Mouse (Mus musculus) gastrocnemius, adult 18-20 months (tissue): ENCODE results near the gene Fam160a1. TPM values are rescaled to one million over a fixed set of nuclear protein-coding genes. Genes with fewer than 3 reads are reported as not detected.

ENCODE experiments used
- DNase-seq: peaks from one replicate; pipeline ENCODE4 v3.0.0; 2021; ENCODE audit warnings: low spot score
- total RNA-seq, 2 experiments: library from RNA; stranded (reverse); gene quantifications; 2 replicates each; pipeline ENCODE4 v1.2.3; 2021

Gene Fam160a1
- total RNA-seq, 2 experiments from 2014 or later: 50.7 to 54.3 TPM

DNA sequence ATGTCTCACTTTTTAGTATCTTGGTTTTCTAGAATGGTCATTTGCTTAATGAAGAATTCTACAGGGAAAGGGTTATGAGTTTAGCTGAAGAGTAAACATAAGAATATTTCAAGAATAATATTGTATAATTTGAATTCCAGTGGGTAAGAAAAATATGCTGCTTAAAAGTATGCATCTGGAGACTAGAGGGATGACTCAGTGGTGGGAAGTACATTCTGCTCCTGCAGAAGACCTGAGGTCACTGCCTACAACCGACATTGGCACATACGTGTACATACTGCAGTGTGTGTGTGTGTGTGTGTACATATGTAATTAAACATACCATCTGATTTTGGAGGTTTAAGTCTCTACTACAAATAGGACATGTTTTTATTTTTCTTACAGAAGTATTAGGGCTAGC lies 181.5 kb downstream of the Fam160a1 start:
- no peak for DNase-seq

DNA sequence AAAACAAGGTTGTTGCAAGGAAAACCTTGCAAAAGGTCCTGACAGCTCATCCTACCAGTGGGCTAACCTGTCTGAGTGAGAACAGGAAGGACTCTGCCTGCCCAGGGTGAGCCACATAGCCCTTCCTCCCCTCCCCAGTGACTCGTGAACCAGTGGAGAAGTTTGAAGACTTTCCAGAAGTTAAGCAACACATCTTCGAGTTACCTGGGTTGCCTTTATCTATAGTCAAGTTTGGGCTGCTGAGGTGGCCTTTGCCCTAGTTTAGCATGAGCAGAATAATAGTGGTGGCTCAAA lies 182.0 kb downstream of the Fam160a1 start:
- DNase-seq: no peak

DNA sequence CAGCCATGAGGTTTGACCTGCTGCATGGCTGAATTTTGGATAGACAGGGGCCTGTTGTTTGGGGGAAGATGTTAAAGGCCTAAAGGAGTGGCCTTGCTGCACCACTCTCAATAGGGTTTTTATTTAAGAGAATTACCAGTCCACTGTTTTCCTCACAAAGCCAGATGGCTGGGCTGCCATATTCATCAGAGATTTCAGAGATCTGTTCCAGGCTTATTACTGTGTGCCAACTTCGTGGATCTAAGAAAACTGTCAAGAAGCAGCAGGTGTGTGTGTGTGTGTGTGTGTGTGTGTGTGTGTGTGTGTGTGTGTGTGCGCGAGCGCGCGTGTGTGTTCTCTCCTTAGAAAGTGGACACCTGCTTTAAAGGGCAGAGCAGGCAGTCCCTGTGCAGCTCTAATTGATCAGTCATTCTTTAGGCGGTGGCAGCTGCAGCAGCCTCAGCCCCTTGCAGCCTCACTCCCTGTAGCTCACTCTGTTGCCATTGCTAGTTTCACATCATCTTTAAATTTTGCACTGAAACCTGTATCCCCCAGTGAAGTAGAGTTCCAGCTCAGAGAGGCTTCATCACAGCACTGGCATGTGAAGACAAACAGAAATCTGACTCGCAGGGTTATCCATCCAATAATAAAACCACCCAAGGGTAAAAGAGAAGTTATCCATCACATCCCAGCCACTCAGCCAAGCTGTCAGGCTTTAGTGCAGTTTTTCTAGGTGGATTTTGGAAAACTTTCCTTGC lies 182.5 kb downstream of the Fam160a1 start:
- DNase-seq: no peak

DNA sequence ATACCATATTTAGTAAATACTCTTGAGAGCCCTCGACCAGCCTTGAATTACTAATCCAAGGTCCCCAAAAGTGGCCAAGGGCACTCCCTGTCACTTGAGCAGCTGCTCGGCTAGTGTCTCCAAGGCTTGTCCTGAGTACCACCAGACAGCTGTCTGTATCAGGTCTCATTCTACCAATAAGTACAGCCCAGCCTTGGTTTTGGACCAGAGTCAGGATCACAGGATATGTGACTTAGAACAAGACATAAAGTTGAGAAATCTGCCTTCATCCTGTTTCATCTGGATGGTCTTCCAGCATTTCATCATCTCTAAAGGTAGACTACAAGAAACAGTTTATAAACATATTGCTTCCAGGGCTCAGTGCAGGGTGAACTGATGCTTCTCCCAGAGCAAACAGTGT lies 183.4 kb downstream of the Fam160a1 start:
- DNase-seq: peak; percentile 61

DNA sequence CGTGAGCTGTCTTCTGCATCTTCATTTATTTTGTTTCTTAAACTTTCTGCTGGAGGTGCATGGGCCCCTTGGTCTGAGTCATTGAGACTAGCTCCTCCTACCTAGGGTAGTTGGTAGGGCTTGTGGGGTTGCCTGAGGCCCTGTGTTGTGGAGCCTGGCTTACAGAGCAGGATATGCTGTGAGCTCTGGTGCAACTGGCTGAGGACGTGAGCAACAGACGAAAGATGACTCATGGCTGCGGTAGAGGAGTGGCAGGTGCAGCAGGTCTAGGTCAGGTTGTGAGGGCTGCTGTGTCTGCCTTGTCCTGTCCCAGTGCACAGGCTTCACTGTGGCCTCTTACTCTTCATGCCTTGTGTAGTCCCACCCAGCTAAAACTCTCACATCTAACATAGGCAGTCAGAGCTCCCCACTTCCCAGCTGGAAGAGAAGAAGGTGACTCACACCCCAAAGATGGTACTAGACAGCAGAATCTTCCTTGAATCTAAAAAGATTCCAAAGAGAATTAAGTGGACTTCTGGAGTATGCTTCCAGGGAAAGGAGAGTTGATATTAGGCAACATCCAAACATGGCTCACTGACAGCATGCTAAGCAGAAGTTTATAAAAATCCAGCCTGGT lies 187.1 kb downstream of the Fam160a1 start:
- DNase-seq: no peak

DNA sequence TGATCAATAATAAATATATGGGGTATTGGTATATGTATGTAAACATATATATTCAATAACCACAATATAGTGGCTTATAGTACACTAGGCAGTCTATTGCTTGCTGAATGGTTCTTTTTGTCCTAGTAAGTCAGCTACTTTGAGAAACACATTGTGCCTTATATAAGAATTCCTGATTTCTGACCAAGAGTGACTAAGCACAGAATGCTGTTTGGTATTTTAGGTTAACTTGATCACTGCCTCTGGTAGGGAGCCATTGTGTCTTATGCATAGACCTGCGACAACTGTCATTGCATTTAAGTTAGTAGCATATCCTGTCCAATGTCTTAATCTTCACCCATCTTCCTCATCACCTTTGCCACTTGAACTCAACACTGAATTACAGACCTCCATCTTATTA lies 197.3 kb downstream of the Fam160a1 start:
- no peak for DNase-seq

DNA sequence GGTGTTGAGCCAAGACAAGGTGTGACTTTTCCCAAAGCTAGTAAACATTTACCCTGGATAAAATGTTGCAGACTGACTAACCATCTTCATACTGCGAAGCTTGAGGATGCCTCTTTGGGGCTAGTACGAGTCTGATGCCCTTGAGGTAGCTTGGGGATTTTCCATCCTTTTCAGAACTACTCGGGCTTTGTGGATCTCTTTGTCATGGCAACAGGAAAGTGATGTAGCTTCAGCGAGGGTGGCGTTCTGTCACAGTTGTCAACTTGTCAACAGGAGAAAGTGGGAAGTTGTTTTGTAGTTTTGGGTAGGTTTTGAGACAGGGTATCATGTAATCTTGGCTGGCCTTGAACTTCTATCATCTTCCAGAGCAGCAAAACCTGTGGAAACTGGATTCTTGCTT lies 197.7 kb downstream of the Fam160a1 start:
- no peak for DNase-seq

GRCm38 (mm10) chr3:85618885-85619284 lies 198.2 kb downstream of the Fam160a1 start:
- DNase-seq: no peak

DNA sequence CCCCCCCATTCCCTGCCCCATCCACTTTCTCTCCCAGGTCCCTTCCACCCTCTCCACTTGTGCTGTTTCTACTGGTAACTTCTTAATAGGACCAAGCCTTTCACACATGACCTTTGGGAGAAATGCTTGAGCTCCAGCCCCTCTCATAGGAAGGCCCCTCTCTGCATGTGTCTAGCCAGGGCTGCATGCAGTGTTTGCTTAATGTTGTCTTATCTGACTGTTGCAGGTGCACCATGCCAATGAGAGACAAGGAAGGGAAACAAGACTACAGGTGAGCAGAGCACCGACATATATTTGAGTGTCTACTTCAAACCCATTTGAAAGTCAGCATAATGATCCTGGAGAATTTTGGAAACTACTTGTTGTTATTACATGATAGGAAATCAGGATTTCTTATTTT lies 200.7 kb downstream of the Fam160a1 start:
- DNase-seq: no peak

Other genes starting within 250 kb of the Fam160a1 start
- gene Gatb, start 243.2 kb downstream of the Fam160a1 start, total RNA-seq: 10 to 100 TPM; 16.0 to 16.7 TPM
- gene Glt28d2, start 70.2 kb upstream of the Fam160a1 start, total RNA-seq: 1 to 10 TPM; 6.0 to 9.3 TPM
- gene Gm37240, start 70.2 kb upstream of the Fam160a1 start, total RNA-seq: 10 to 100 TPM; 30.2 to 34.0 TPM
- 1 to 10 TPM; 8.0 to 9.2 TPM for gene Sh3d19, start 153.8 kb upstream of the Fam160a1 start, total RNA-seq
- not detected for gene Prss48, start 185.2 kb upstream of the Fam160a1 start, total RNA-seq